Mouse (Mus musculus) embryonic fibroblast, embryonic 13.5 days (primary cell): ENCODE data around the gene Rad51d. TPM values are rescaled to one million over a fixed set of nuclear protein-coding genes. Genes with fewer than 3 reads are reported as not detected.
"Not testable (repeated sequence)": the region's sequence is repeated elsewhere in the genome, so short reads cannot be mapped to it uniquely, and the experiment has no call there.

Experiments
- H3K27ac ChIP-seq: 2 replicates; pipeline ENCODE4 v1.5.1; 2012; ENCODE audit warnings: low read length, control low read depth, inconsistent platforms; ENCODE audit not compliant: insufficient read depth
- H3K4me1 ChIP-seq: 2 replicates; pipeline ENCODE4 v1.6.1; 2011; ENCODE audit warnings: low read length; ENCODE audit not compliant: control insufficient read depth, insufficient read depth
- H3K4me3 ChIP-seq: 2 replicates; pipeline ENCODE4 v1.5.1; 2011; ENCODE audit warnings: mild to moderate bottlenecking, control low read depth, low read length; ENCODE audit not compliant: insufficient read depth
- CTCF ChIP-seq: IDR thresholded peaks from 2 replicates; pipeline ENCODE4 v1.5.1; 2011; ENCODE audit warnings: mild to moderate bottlenecking, control low read depth, low read length, moderate library complexity, borderline replicate concordance; ENCODE audit not compliant: insufficient read depth
- POLR2A ChIP-seq: IDR thresholded peaks from 2 replicates; pipeline ENCODE4 v1.6.1; 2011; ENCODE audit warnings: low read depth, mild to moderate bottlenecking, control low read depth, low read length, moderate library complexity
- polyA plus RNA-seq: library from polyadenylated mRNA; stranded (reverse); fragments of >200 nt; gene quantifications from 2 replicates; pipeline ENCODE4 v1.2.4, GENCODE M21; 2011; ENCODE audit warnings: low read depth; ENCODE audit not compliant: missing spikeins, insufficient read length

The Rad51d gene
- polyA plus RNA-seq, 1 experiment = 14.0 TPM

- H3K4me3 ChIP-seq = no peak overlapping the region
- no peak overlapping the region for H3K27ac ChIP-seq
Measured at GRCm38 (mm10) chr11:82846079-82846436, 44.4 kb downstream of the Rad51d start.

DNA sequence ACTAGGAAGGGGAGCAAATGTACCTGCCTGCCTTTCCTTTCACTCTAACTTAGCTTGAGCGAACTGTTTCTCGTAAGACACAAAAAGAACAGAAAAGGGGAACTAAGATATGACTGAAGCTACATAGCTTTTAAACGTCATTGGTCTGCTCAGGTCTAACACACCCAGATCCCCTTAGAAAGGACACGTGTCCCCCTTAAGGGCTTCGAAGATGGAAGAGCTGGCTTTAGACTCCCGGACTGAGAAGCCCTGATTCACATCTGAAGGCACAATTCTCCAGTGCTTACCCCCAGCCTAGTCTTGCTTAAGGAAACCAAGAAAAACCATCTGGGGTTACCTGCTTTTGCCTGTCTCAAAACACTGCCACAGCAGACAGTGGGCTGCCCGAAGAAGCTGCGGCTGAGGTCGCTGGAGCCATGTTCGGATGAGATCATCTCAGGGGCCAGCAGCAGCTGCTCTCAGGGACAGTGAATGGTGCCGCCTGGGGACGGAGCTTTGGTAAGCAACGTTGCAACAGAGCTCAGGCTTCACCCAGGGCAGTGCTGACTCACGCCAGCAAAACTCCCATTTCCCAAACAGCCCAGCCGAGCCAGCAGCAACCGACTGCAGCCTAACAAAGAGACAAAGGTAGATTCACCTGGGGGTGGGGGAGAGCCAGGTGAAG, 44.9 kb downstream of the Rad51d start:
- H3K4me1 ChIP-seq = peaks cover 2% of the 10 kb centered on the region; the same call in 1 of the 2 replicates
- no peak overlapping the region for H3K4me3 ChIP-seq
- TF ChIP-seq POLR2A (peak; percentile 15; the same call in 1 of the 2 replicates), CTCF (peak; percentile 21; the same call in 1 of the 2 replicates)
- no peak overlapping the region for H3K27ac ChIP-seq

More at GRCm38 (mm10) chr11:82846079-82846436, 44.4 kb downstream of the Rad51d start:
- TF ChIP-seq CTCF (no peak), POLR2A (no peak)
- peaks cover 2% of the 10 kb centered on the region; the same call in 1 of the 2 replicates for H3K4me1 ChIP-seq

GRCm38 (mm10) chr11:82844771-82845414, 45.5 kb downstream of the Rad51d start:
- Histone ChIP-seq H3K4me1 (peaks cover 2% of the 10 kb centered on the region; the same call in 1 of the 2 replicates), H3K27ac (no peak overlapping the region), H3K4me3 (no peak overlapping the region)
- TF ChIP-seq CTCF = no peak

GRCm38 (mm10) chr11:82838511-82838910, 51.9 kb downstream of the Rad51d start:
- TF ChIP-seq CTCF (no peak), POLR2A (no peak)
- H3K4me1 ChIP-seq = no peaks in the 10 kb centered on the region
- H3K4me3 ChIP-seq = no peak overlapping the region
- H3K27ac ChIP-seq = no peak overlapping the region

DNA sequence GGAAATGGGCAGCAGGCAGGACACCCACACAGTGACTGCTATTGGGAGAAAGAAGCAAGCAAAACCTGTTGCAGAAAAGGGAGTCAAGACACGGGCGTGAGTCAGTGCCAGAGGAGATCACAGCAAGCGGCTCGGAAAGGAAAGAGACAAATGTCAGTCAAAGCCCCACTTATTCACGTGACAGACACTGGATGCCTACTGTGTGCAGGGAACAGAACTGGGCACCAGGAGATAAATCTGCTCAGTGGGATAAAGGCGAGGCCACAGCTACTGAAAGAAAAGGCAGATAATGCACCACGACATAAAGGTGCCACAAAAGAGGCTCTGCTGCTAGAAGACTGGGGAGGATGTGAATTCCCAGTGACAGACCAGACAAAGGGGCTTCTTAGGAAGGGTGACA, 52.6 kb downstream of the Rad51d start:
- H3K27ac ChIP-seq = no peak overlapping the region
- no peak overlapping the region for H3K4me3 ChIP-seq
- H3K4me1 ChIP-seq = no peaks in the 10 kb centered on the region
- no peak for TF ChIP-seq POLR2A
- TF ChIP-seq CTCF = no peak

GRCm38 (mm10) chr11:82837192-82837591, 53.2 kb downstream of the Rad51d start:
- H3K4me3 ChIP-seq = no peak overlapping the region
- no peak for TF ChIP-seq CTCF
- no peak for TF ChIP-seq POLR2A
- H3K4me1 ChIP-seq = no peaks in the 10 kb centered on the region
- no peak overlapping the region for H3K27ac ChIP-seq

DNA sequence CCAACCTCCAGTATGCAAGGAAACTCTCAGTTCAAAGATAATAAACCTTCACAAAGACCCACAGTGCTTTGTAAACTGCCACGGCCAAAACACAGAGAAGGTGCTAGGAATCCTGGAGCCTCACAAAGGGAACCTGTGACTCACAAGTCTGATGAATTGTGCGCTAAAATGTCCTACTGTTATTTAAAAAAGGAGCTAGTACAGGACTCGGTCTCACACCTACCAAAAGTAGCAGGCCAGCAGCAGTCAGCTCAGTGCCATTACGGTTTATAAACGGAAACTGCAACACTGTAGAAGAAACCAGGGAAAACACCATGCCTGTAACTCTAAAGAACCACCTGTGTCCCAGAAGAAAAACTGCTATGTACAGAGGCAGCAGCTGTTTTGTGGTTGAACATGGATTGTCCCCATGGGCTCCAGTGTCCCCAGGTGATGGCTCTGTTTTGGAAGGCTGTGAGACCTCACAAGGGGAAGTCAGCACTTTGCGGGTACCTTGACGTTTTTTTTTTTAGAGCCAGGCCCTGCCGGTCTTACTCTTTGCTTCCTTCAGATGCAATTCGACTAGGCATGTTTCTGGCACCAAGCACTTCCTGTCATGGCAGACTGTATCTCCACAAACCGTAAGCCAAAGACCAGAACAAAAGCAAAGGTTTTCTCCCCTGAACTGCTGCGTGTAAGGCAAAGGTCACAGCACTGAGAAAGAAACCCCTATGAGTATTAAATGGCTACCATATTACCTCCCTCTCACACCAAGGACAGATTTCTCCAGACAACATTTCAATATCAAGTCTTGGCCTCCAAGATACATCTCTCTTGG, 54.6 kb downstream of the Rad51d start:
- Histone ChIP-seq H3K27ac (no peak overlapping the region), H3K4me3 (no peak overlapping the region), H3K4me1 (peaks cover 11% of the 10 kb centered on the region)
- no peak for TF ChIP-seq POLR2A
- TF ChIP-seq CTCF = no peak

- peaks cover 13% of the 10 kb centered on the region for H3K4me1 ChIP-seq
- not testable (repeated sequence) for H3K27ac ChIP-seq, H3K4me3 ChIP-seq
Measured at GRCm38 (mm10) chr11:82834359-82834758, 56.1 kb downstream of the Rad51d start.

- Histone ChIP-seq H3K4me3 (no peak overlapping the region), H3K27ac (no peak overlapping the region), H3K4me1 (peaks cover 13% of the 10 kb centered on the region)
- TF ChIP-seq POLR2A (no peak), CTCF (no peak)
Measured at GRCm38 (mm10) chr11:82833929-82834328, 56.5 kb downstream of the Rad51d start.

DNA sequence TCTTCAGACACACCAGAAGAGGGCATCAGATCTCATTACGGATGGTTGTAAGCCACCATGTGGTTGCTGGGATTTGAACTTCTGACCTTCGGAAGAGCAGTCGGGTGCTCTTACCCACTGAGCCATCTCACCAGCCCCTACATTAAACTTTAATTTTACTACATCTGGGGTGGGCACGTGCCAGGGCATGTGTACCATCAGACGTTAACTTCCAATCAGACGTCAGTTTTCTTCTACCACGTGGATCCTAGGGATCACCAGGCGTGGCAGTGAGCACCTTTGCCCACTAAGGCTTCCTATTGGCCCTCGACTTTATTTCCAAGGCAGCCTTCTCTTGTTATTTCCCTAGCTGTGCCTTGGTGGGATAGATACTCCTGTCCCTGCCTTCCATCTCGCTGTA, 58.0 kb downstream of the Rad51d start:
- not testable (repeated sequence) for H3K27ac ChIP-seq, H3K4me3 ChIP-seq
- peaks cover 13% of the 10 kb centered on the region for H3K4me1 ChIP-seq
